Mouse (Mus musculus) adrenal gland, postnatal 4 days (tissue): Measurements from ENCODE around the gene Noto. TPM values are rescaled to one million over a fixed set of nuclear protein-coding genes. Genes with fewer than 3 reads are reported as not detected.
"Not testable (repeated sequence)": the region's sequence is repeated elsewhere in the genome, so short reads cannot be mapped to it uniquely, and the experiment has no call there.

Experiments
- DNase-seq, 2 experiments: peaks; one replicate each; pipeline ENCODE4 v3.0.0; 2021 to 2022; ENCODE audit warnings: low spot score in 2 of 2, mixed read lengths in 2 of 2
- total RNA-seq, 2 experiments: library from RNA; stranded (reverse); gene quantifications; 2 replicates each; pipeline ENCODE4 v1.2.3; 2021

The Noto gene
- total RNA-seq, 2 experiments from 2014 or later, result not detected

GRCm38 (mm10) chr6:85431274-85431841 is 7.7 kb downstream of the Noto start:
- no peak for DNase-seq

DNA sequence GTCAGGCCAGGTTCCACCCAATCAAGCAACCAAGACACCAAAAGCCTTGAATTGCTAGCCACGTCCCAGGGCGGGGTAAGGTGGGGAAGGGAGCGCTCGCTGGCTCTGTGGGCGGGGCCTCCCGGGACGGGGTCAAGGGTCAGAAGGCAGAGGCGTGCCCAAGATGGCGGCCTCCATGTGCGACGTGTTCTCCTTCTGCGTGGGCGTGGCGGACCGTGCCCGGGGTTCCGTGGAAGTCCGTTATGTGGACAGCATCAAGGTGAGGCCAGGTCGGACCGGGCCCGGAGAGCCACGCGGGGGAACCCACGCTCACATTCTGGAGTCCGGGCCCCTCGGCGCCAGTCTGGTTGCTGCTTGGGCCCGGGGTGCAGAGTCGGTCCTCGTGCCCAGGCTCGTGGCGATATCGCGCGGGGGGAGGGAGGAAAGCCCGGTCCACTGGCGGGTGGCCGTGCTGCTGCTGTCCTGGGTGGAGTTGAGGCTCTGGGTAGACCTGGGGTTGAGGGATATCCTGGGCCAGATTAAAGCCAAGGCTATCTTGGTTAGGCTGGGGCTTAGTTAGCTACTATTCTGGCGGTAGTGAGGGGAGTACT is 8.3 kb downstream of the Noto start, which contains the start of gene Smyd5:
TSS of gene Smyd5 (plus strand) at position 148 of the 590 bp plus-strand sequence.
- DNase-seq, result peak; percentile 72 to 75

GRCm38 (mm10) chr6:85433865-85434264 is 10.2 kb downstream of the Noto start:
- no peak for DNase-seq

DNA sequence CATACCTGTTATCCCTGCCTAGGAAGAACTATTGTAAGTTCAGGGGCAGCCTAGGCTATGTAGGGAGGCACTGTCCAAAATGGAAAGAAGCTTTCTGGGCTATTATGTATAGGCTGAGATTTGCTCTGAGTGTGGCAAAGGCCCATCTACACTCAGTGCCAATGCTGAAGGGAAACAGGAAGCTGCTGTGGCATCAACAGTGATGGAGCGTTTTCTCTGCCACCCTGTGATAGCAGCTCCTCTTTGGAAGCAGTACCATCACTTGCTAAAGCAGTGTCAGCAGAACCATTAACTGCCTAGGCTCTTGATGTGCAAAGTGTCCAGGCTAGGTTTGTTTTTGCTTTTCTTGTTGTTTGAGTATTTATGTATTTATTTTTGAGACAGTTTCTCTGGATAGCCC is 12.5 kb downstream of the Noto start:
- no peak for DNase-seq

DNA sequence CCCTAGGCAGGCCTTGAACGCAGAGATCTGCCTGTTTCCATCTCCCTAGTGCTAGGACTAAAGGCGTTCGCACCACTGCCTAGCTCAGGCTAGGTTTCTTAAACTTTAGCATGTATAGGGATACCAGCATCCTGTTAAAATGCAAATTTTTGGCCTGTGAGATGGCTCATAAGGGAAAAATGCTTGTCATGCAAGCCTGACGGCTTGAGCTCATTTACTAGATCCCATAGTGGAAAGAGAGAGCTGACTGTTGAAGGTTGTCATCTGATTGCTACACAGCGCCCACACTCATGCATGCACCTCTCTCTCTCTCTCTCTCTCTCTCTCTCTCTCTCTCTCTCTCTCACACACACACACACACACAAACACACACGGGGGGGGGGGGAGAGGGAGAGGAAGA is 12.9 kb downstream of the Noto start:
- no peak for DNase-seq

GRCm38 (mm10) chr6:85441142-85441541 is 17.5 kb downstream of the Noto start:
- DNase-seq, result no peak

DNA sequence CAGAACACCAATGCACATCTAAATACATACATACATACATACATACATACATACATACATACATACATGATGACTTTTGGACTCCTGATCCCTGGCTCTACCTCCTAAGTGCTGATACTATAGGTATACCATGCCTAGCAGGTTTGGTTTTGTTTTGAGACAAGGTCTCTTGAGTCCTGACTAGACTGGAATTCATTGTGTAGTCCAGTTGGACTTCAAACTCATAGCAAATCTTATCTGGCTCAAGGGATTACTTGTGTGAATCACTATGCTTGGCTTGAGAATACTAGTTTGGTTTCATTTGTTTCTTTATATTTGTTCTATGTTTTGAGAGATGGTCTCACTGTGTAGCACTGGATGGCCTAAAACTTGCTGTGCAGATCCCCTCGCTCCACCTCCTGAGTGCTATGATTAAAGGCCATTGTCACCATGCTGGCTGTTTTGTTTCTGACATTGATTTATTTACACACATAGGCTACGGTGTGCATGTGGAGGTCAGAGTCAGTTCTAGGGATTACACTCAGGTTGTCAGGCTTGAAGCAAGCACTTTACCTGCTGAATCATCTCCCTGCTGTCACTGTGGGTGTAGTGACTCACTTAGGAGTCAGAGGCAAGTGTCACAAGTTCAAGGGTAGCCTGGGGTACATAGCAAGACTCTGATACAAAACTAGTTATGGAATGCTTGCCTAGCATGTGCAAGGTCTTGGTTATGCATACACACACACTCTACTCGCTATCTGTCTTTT is 20.0 kb downstream of the Noto start:
- DNase-seq, result no peak

GRCm38 (mm10) chr6:85444266-85444965 is 20.7 kb downstream of the Noto start:
- no peak for DNase-seq

- no peak for DNase-seq
These were observed 21.6 kb downstream of the Noto start for GRCm38 (mm10) chr6:85445286-85445685.

DNA sequence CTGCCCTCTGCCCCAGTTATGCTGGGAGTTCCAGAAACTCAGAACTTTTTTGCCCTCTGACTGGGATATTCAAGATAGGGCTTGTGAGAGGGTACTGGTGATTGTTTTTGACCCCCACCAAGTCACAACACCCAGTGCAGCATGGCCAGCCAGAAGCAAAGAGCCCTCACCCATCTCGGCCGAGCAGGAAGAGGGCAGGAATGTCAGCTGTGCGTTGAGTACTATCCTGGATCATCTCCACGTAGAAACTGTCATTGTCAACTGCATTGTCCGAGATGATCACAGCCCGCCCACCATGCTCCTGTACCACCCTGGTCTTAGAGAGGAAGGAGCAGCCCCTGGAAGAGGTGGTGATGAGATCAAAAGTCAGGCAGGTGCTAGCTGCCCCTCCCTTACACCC is 23.7 kb downstream of the Noto start:
- DNase-seq, result no peak

GRCm38 (mm10) chr6:85450140-85450539 is 26.5 kb downstream of the Noto start:
- DNase-seq, result not testable (repeated sequence)

GRCm38 (mm10) chr6:85450697-85451663 is 27.3 kb downstream of the Noto start, which contains the start of gene Cct7:
Gene Cct7, plus strand, starts transcription at chr6:85451514.
- peak; percentile 90 to 93 for DNase-seq

- peak; percentile 80 to 95 for DNase-seq
These were observed 28.2 kb downstream of the Noto start, which contains the start of gene Pradc1 for GRCm38 (mm10) chr6:85451664-85452410. Gene Pradc1, minus strand, starts transcription at chr6:85451970.

GRCm38 (mm10) chr6:85452411-85452665 is 28.7 kb downstream of the Noto start:
- no peak for DNase-seq

GRCm38 (mm10) chr6:85452816-85453215 is 29.1 kb downstream of the Noto start:
- DNase-seq, result no peak

DNA sequence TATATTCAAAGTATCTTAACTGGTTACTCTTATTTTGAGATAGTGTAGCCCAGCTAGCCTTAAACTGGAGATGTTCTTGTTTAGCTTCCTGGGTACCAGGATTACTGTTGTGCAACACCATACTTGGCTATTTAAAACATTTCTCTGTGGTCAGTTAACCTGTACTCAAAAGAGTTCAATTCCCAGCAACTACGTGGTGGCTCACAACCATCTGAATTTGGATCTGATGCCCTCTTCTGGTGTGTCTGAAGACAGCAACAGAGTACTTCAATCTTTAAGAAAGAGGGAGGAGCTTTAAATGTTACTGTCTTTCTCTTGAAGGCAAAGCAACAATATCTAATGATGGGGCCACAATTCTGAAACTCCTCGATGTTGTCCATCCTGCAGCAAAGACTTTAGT is 35.9 kb downstream of the Noto start:
- DNase-seq, result no peak

DNA sequence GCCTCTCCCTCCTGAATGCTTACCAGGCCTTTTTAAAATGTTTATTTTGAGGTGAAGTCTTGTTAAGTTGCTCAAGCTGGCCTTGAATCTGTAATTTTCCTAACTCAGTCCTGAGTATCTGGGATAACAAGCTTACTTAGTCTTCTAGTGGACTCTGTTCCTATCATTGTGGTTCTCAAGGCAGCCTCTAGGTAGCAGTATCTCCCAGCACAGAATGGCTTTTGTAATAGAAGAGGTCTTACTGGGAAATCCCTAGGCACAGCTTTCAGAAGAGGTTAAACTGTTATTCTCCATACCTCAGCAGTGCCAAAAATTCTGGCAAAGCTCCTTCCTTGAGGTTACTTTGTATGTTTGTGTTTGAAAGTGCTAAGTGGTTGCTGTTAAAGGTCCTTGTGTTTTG is 41.7 kb downstream of the Noto start:
- DNase-seq, result no peak

- DNase-seq, result no peak
These were observed 46.2 kb downstream of the Noto start for GRCm38 (mm10) chr6:85469660-85470430.

DNA sequence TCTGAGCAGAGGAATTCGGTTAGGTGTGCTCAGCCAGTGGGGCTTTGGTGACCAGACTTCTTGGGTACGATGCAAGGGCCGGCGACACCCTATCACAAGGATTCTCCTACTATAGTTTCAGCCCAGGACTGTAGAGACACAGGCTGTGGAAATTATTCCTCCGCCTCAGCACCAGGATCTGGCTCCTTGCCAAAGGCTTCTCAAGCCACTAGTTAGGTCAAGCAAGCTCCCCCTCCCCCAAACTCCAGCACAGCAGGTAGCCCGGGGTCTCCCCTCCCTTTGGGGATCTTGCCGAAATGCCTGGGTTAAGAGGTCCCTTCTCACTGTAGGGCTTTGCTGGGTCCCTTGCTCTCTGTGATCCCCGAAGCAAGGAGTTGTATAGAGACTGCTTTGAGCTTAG is 48.3 kb downstream of the Noto start:
- DNase-seq, result no peak
